Mouse (Mus musculus) testis, adult 2 months (tissue): ENCODE results near the gene Cage1.
A peak's percentile ranks its signal among the peaks of the same experiment; 100 is the strongest.

Experiments used
- CTCF ChIP-seq: fragments of 200-500 bp; IDR thresholded peaks from 2 replicates; pipeline ENCODE4 v1.5.1; 2012; ENCODE audit warnings: low read depth, mild to moderate bottlenecking, inconsistent platforms, low read length, moderate library complexity; ENCODE audit not compliant: control insufficient read depth, insufficient read depth, insufficient replicate concordance
- POLR2A ChIP-seq: fragments of 200-500 bp; IDR thresholded peaks from 2 replicates; pipeline ENCODE4 v1.6.1; 2012; ENCODE audit warnings: low read depth, mild to moderate bottlenecking, inconsistent platforms, low read length, moderate library complexity; ENCODE audit not compliant: control insufficient read depth

DNA sequence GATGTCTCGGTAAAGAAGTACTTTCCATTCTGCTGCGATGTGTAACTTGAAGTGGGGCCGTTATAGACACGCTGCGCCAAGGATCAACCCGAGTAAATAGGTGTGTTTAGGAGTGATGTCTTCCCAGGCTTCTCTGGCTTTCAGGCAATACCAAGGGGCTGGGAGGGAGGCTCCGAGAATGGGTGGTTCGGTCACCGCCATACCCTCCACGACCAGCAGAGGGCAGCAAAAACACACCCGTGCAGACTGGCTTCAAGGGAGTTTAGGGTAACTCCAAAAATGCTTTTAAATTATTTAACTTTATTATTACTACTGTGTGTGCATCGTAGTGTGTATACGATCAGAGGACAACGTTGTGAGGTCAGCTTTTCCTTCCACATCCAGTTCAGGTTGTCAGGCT lies 67.5 kb downstream of the Cage1 start:
- peak; percentile 89 for TF ChIP-seq CTCF
- no peak for TF ChIP-seq POLR2A
